Mouse (Mus musculus): ENCODE data around the gene Cep104.

GRCm38 (mm10) chr4:154006264-154006663 is 31.3 kb downstream of the Cep104 start:
- TF ChIP-seq CTCF (IDR thresholded peaks at IDR 0.05; ENCODE audit: control insufficient read depth, insufficient read depth, insufficient read length) (no peak), MAX (IDR thresholded peaks at IDR 0.05) (no peak), FOSL1 (IDR thresholded peaks at IDR 0.05; ENCODE audit: insufficient read depth, low read length, poor library complexity, severe bottlenecking) (no peak), CEBPB (IDR thresholded peaks at IDR 0.05; ENCODE audit: low read depth) (no peak), USF1 (IDR thresholded peaks at IDR 0.05; ENCODE audit: low read depth) (no peak), MYOG (IDR thresholded peaks at IDR 0.05; ENCODE audit: control insufficient read depth, extremely low read depth, insufficient read length) (no peak), MYOD1 (IDR thresholded peaks at IDR 0.05; ENCODE audit: control insufficient read depth, insufficient read length, low read depth) (no peak)
